Mouse (Mus musculus) heart, embryonic 14.5 days (tissue): ENCODE data around the gene Phf5a. TPM values are rescaled to one million over a fixed set of nuclear protein-coding genes. Genes with fewer than 3 reads are reported as not detected.
"Not testable (repeated sequence)": the region's sequence is repeated elsewhere in the genome, so short reads cannot be mapped to it uniquely, and the experiment has no call there.

Experiments
- ATAC-seq: fragments of 200-750 bp; cut with Nextera tagmentation; 2 replicates; pipeline ENCODE4 v1.8.0; 2017; ENCODE audit warnings: low read depth, moderate TSS enrichment; ENCODE audit not compliant: insufficient number of reproducible peaks, insufficient read depth, low FRiP score
- H3K27ac ChIP-seq, 2 experiments: fragments of 200-500 bp in 1 of 2; fragments of 300-500 bp in 1 of 2; sonication (generic) in 1 of 2; replicated peaks in 1 of 2; 2 replicates each; pipeline ENCODE4 v1.5.1; 2012 to 2014; ENCODE audit warnings: low read depth in 2 of 2, low read length in 2 of 2, control low read depth in 1 of 2, mild to moderate bottlenecking in 1 of 2, mixed read lengths in 1 of 2; ENCODE audit not compliant: control insufficient read depth in 1 of 2, insufficient read depth in 1 of 2
- H3K27me3 ChIP-seq: fragments of 300-500 bp; sonication (generic); 2 replicates; pipeline ENCODE4 v1.6.1; 2014; ENCODE audit warnings: mild to moderate bottlenecking, low read length, control low read depth; ENCODE audit not compliant: control insufficient read depth, insufficient read depth
- H3K36me3 ChIP-seq: fragments of 300-500 bp; sonication (generic); 2 replicates; pipeline ENCODE4 v1.6.1; 2014; ENCODE audit warnings: mild to moderate bottlenecking, control low read depth, low read length, mixed read lengths; ENCODE audit not compliant: control insufficient read depth, insufficient read depth
- H3K4me1 ChIP-seq, 2 experiments: fragments of 200-500 bp in 1 of 2; fragments of 300-500 bp in 1 of 2; sonication (generic) in 1 of 2; 2 replicates each; pipeline ENCODE4 v1.6.1; 2012 to 2014; ENCODE audit warnings: low read length in 2 of 2, control low read depth in 1 of 2, mixed read lengths in 1 of 2; ENCODE audit not compliant: control insufficient read depth in 2 of 2, insufficient read depth in 2 of 2
- H3K4me2 ChIP-seq: fragments of 300-500 bp; sonication (generic); 2 replicates; pipeline ENCODE4 v1.6.1; 2014; ENCODE audit warnings: mild to moderate bottlenecking, low read length
- H3K4me3 ChIP-seq, 2 experiments: fragments of 200-500 bp in 1 of 2; fragments of 300-500 bp in 1 of 2; sonication (generic) in 1 of 2; 2 replicates each; pipeline ENCODE4 v1.5.1; 2012 to 2014; ENCODE audit warnings: low read length in 2 of 2, mild to moderate bottlenecking in 2 of 2, control low read depth in 1 of 2, low read depth in 1 of 2, moderate library complexity in 1 of 2; ENCODE audit not compliant: control insufficient read depth in 1 of 2, insufficient read depth in 1 of 2
- H3K9ac ChIP-seq: fragments of 300-500 bp; sonication (generic); 2 replicates; pipeline ENCODE4 v1.6.1; 2014; ENCODE audit warnings: mild to moderate bottlenecking, low read length
- H3K9me3 ChIP-seq: fragments of 300-500 bp; sonication (generic); 2 replicates; pipeline ENCODE4 v1.6.1; 2016; ENCODE audit warnings: low read length, control low read depth; ENCODE audit not compliant: control insufficient read depth
- WGBS: fragments of 180-500 bp; shearing (Covaris S2); extraction: QIAGEN DNeasy Blood & Tissue Kit; methylation state at CpG from one replicate; pipeline ENCODE4 v1.1.7; 2014; 5-methylcytosine and 5-hydroxymethylcytosine counted together
- polyA plus RNA-seq: library from polyadenylated mRNA; unstranded; fragments of >200 nt; fragmentation: Nextera tagmentation; extraction: Ambion mirVana; gene quantifications from 2 replicates; pipeline ENCODE4 v1.2.1, GENCODE M21; 2014

Gene Phf5a
- polyA plus RNA-seq, 1 experiment from 2014 or later, result 106 TPM

DNA sequence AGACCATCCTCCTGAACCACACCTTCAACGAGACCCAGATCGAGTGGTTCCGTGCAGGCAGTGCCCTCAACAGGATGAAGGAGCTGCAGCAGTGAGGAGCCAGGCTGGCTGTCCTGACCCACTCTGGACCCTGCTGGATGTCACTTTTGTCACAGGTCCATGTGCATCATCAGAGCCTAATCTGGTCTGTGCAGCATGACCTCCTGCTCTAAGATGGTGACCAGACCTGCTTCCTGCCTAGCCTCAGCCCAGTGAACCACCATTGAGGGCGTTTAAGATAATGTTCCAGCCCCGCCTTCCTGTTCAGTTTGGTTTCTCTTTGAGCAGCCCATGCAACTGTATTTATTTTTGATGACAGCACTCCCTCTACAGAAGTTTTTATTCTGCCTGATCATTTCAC, 43.0 kb upstream of the Phf5a start:
- no peak overlapping the region for H3K27ac ChIP-seq
- H3K4me3 ChIP-seq, result no peak overlapping the region
- H3K4me1 ChIP-seq, result no peaks in the 10 kb centered on the region
- H3K9ac ChIP-seq, result no peak overlapping the region
- H3K36me3 ChIP-seq, result peaks cover 76% of the 10 kb centered on the region
- H3K27me3 ChIP-seq, result no peaks in the 10 kb centered on the region
- no peak for ATAC-seq
- WGBS, result 78% methylated on average over 5 of the region's 5 CpGs
- H3K9me3 ChIP-seq, result no peaks in the 10 kb centered on the region
- no peak overlapping the region for H3K4me2 ChIP-seq

DNA sequence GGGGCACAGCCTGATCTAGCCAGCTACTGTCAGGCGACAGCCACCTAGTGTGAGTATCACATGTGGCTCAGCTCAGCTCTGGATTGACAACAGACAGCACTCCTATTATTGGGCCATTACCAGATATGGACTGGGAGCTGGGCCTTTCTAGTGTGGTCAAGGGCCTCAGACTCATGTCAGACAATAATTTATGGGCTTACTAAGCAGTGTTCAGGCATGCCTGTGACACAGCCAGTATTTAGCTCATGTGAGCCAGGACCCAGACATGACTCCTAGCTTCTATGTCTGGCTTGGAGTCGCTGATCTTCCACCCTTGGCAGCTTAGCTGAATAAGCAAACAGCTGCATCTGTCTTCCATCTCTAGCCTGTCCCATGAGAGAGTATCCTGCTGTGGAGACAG, 40.8 kb upstream of the Phf5a start:
- Histone ChIP-seq H3K27ac (no peak overlapping the region), H3K27me3 (no peaks in the 10 kb centered on the region), H3K9me3 (no peaks in the 10 kb centered on the region), H3K4me1 (no peaks in the 10 kb centered on the region), H3K4me3 (no peak overlapping the region), H3K36me3 (peaks cover 95% of the 10 kb centered on the region), H3K4me2 (no peak overlapping the region), H3K9ac (no peak overlapping the region)
- no peak for ATAC-seq
- 49% methylated on average over 2 of the region's 2 CpGs for WGBS

DNA sequence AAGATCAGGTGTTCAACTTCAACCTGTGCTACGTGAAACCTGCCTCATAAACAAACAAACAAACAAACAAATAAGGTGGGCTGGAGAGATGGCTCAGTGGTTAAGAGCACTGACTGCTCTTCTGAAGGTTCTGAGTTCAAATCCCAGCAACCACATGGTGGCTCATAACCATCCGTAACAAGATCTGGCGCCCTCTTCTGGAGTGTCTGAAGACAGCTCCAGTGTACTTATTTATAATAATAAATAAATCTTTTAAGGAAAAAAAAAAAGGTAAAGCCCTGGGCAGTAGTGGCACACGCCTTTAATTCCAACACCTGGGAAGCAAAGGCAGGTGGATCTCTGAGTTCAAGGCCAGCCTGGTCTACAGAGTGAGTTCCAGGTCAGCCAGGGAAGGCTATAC, 37.1 kb upstream of the Phf5a start:
- H3K27ac ChIP-seq, H3K4me2 ChIP-seq, H3K9ac ChIP-seq, ATAC-seq, H3K4me1 ChIP-seq, H3K27me3 ChIP-seq, H3K9me3 ChIP-seq, H3K4me3 ChIP-seq: not testable (repeated sequence)
- H3K36me3 ChIP-seq, result peaks cover 98% of the 10 kb centered on the region
- WGBS, result 89% methylated on average over 4 of the region's 4 CpGs

DNA sequence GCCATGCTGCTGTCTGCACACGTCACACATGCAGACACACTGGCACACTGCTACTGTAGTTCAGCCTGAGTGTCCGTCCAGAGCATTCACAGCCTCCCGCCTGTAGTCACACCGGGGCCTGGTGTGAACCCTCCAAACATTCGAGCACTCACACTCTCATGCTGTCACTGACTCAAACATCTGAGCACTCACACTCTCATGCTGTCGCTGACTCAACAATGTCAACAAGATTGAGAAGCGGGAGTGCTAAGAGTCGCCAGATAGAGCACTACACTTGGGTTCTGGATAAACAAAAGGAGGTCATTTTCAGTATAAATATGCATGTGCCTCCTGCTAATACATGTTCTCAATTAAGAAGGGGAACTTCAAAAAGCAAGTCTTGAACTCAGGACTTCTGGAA, 36.2 kb upstream of the Phf5a start:
- no peak for ATAC-seq
- no peak overlapping the region for H3K4me3 ChIP-seq
- WGBS, result 87% methylated on average over 8 of the region's 8 CpGs
- no peaks in the 10 kb centered on the region for H3K4me1 ChIP-seq
- no peak overlapping the region for H3K9ac ChIP-seq
- H3K9me3 ChIP-seq, result no peaks in the 10 kb centered on the region
- H3K36me3 ChIP-seq, result peaks cover 98% of the 10 kb centered on the region
- H3K27me3 ChIP-seq, result no peaks in the 10 kb centered on the region
- H3K27ac ChIP-seq, result no peak overlapping the region
- no peak overlapping the region for H3K4me2 ChIP-seq

DNA sequence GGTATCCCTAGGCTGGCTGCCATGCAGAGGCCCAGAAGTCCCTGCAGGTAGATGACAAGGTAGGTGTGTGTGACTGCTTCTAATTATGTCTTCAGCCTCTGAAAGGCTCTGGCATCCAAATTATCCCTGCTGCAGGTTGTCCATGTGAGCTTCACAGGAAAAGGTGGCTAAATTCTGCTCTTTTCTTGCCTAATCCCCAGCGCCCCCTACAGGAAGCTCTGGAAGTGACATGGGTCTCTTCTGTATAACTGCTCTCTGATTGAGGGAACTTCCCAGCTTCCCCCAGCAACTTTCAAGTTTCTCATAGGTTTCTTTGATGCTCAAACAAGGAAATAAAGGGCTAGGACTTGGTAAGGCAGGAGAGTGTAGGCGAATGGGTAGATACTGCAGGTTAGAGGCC, 33.2 kb upstream of the Phf5a start:
- no peaks in the 10 kb centered on the region for H3K4me1 ChIP-seq
- H3K9me3 ChIP-seq, result no peaks in the 10 kb centered on the region
- no peak overlapping the region for H3K9ac ChIP-seq
- no peaks in the 10 kb centered on the region for H3K27me3 ChIP-seq
- ATAC-seq, result no peak
- no peak overlapping the region for H3K4me3 ChIP-seq
- no peak overlapping the region for H3K27ac ChIP-seq
- peaks cover 98% of the 10 kb centered on the region for H3K36me3 ChIP-seq
- WGBS, result 35% methylated on average over 2 of the region's 2 CpGs
- H3K4me2 ChIP-seq, result no peak overlapping the region

DNA sequence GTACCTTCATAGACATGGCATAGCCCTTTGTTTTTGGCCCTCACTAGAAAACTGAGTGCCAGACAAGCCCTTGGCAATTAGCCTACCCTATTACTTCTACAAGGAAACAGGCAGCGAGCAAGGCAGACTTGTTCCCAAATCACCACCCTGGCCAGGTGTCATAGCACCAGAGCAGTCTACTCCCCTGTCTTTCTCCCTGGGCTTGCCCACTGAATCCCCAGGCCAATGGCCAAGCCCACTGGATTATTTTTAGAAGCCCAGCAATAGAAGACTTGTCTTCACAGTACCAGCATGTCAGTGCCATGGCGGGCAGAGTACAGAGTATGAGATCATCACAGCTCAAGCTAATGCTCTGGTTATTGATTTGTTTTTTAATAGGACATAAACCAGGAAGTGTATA, 27.0 kb upstream of the Phf5a start:
- Histone ChIP-seq H3K9ac (no peak overlapping the region), H3K36me3 (peaks cover 98% of the 10 kb centered on the region), H3K9me3 (no peaks in the 10 kb centered on the region), H3K27ac (peak overlapping the region; percentile 29 to 42; a peak in 3 of 4 replicates), H3K4me1 (peaks cover 4 to 11% of the 10 kb centered on the region in 2 experiments; a peak in 3 of 4 replicates), H3K4me2 (no peak overlapping the region), H3K4me3 (no peak overlapping the region), H3K27me3 (no peaks in the 10 kb centered on the region)
- 39% methylated on average over 2 of the region's 2 CpGs for WGBS
- ATAC-seq, result no peak

DNA sequence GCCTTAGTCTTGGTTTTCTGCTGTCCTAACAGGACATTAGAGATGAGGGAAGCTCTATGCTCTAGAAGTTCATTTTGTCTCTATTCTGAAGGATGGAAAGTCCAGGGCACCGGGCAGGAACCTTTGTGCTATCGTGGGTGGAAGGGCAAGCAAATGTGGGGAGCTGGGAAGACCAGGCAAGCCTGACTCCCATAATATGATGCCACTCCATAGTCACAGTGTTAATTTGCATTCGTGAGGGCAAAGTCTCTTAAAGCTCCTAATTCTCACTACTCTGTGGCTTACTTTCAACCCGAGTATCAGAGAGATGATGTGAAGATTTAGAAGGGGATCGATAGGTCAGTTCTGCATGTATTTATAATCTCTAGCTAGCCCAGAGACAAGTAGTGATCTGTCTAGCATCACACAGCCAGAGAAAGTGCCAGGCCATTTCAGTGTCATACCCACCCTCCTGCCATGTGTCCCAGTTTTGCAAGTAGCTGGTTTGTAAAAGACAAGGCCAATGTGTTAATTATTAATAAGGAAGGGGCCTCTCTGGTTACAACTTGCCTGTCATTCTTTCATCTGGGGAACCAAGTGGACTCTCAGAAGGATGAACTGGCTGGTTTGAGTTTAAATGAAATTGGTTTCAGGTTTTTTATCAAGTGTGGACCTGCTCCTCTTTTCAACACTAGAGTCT, 26.0 kb upstream of the Phf5a start:
- 92% methylated on average over 5 of the region's 5 CpGs for WGBS
- no peaks in the 10 kb centered on the region for H3K27me3 ChIP-seq
- H3K4me3 ChIP-seq, result no peak overlapping the region
- 0 out of 4 replicates have a peak overlapping the region, but pooled peaks of 1 of the 2 experiments have one; percentile 42 for H3K27ac ChIP-seq
- no peak overlapping the region for H3K4me2 ChIP-seq
- H3K36me3 ChIP-seq, result peaks cover 98% of the 10 kb centered on the region
- no peaks in the 10 kb centered on the region for H3K9me3 ChIP-seq
- H3K4me1 ChIP-seq, result peaks cover 4 to 11% of the 10 kb centered on the region in 2 experiments; a peak in 3 of 4 replicates
- no peak overlapping the region for H3K9ac ChIP-seq
- no peak for ATAC-seq

DNA sequence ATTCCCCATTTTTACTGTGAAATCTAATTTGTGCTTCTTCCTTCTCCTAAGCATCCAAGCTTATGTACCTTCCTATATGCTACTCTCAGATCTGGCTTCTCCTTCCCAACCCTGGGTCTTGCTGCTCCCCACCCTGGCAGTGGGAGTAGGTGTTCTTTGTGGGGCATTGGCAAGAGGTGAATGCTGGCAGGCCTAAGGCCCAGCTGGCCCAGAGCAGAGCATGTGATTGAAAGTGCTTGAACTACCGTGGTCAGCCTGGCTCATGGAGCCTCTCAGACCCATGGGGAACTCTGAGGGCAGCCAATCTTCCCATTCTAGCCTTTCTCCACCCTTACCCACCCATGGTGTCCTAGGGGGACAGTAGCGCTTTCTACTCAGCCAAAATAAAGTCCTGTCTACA, 24.7 kb upstream of the Phf5a start:
- peaks cover 98% of the 10 kb centered on the region for H3K36me3 ChIP-seq
- H3K4me1 ChIP-seq, result peaks cover 4 to 11% of the 10 kb centered on the region in 2 experiments; a peak in 3 of 4 replicates
- no peak overlapping the region for H3K9ac ChIP-seq
- no peaks in the 10 kb centered on the region for H3K9me3 ChIP-seq
- WGBS, result 73% methylated on average over 2 of the region's 2 CpGs
- no peak overlapping the region for H3K27ac ChIP-seq
- H3K4me2 ChIP-seq, result no peak overlapping the region
- H3K27me3 ChIP-seq, result no peaks in the 10 kb centered on the region
- ATAC-seq, result no peak
- no peak overlapping the region for H3K4me3 ChIP-seq
